Mouse (Mus musculus) liver, embryonic 13.5 days (tissue): ENCODE measurements around the gene Rundc3b. TPM values are rescaled to one million over a fixed set of nuclear protein-coding genes. Genes with fewer than 3 reads are reported as not detected.
A peak's percentile ranks its signal among the peaks of the same experiment; 100 is the strongest.

Experiments used
- ATAC-seq: fragments of 200-750 bp; cut with Nextera tagmentation; 2 replicates; pipeline ENCODE4 v1.8.0; 2017; ENCODE audit warnings: low read depth, mild to moderate bottlenecking, moderate number of reproducible peaks, moderate library complexity
- DNase-seq: peaks from one replicate; pipeline ENCODE4 v3.0.0; 2022
- H3K27ac ChIP-seq: fragments of 300-500 bp; sonication (generic); 2 replicates; pipeline ENCODE4 v1.5.1; 2015; ENCODE audit warnings: moderate library complexity, mild to moderate bottlenecking, inconsistent platforms
- H3K27me3 ChIP-seq: fragments of 300-500 bp; sonication (generic); 2 replicates; pipeline ENCODE4 v1.6.1; 2015; ENCODE audit warnings: mild to moderate bottlenecking, inconsistent platforms
- H3K36me3 ChIP-seq: fragments of 300-500 bp; sonication (generic); 2 replicates; pipeline ENCODE4 v1.6.1; 2015; ENCODE audit warnings: mild to moderate bottlenecking, inconsistent platforms
- H3K4me1 ChIP-seq: fragments of 300-500 bp; sonication (generic); replicated peaks from 2 replicates; pipeline ENCODE4 v1.6.1; 2015; ENCODE audit warnings: inconsistent platforms
- H3K4me2 ChIP-seq: fragments of 300-500 bp; sonication (generic); 2 replicates; pipeline ENCODE4 v1.6.1; 2015; ENCODE audit warnings: inconsistent platforms, mild to moderate bottlenecking, moderate library complexity
- H3K4me3 ChIP-seq: fragments of 300-500 bp; sonication (generic); replicated peaks from 2 replicates; pipeline ENCODE4 v1.5.1; 2015; ENCODE audit warnings: mild to moderate bottlenecking, inconsistent platforms
- H3K9ac ChIP-seq: fragments of 300-500 bp; sonication (generic); 2 replicates; pipeline ENCODE4 v1.6.1; 2015; ENCODE audit warnings: mild to moderate bottlenecking, inconsistent platforms
- H3K9me3 ChIP-seq: fragments of 300-500 bp; sonication (generic); replicated peaks from 2 replicates; pipeline ENCODE4 v1.6.1; 2016; ENCODE audit warnings: inconsistent platforms
- WGBS: fragments of 180-500 bp; shearing (Covaris S2); methylation state at CpG from one replicate; pipeline ENCODE4 v1.1.7; 2015; ENCODE audit not compliant: insufficient replicate concordance; 5-methylcytosine and 5-hydroxymethylcytosine counted together
- polyA plus RNA-seq: library from polyadenylated mRNA; unstranded; fragments of >200 nt; fragmentation: Nextera tagmentation; extraction: Ambion mirVana; gene quantifications from 2 replicates; pipeline ENCODE4 v1.2.1, GENCODE M21; 2015

Gene Rundc3b
- polyA plus RNA-seq, result 0.18 and 0.24 TPM in 2 replicates

DNA sequence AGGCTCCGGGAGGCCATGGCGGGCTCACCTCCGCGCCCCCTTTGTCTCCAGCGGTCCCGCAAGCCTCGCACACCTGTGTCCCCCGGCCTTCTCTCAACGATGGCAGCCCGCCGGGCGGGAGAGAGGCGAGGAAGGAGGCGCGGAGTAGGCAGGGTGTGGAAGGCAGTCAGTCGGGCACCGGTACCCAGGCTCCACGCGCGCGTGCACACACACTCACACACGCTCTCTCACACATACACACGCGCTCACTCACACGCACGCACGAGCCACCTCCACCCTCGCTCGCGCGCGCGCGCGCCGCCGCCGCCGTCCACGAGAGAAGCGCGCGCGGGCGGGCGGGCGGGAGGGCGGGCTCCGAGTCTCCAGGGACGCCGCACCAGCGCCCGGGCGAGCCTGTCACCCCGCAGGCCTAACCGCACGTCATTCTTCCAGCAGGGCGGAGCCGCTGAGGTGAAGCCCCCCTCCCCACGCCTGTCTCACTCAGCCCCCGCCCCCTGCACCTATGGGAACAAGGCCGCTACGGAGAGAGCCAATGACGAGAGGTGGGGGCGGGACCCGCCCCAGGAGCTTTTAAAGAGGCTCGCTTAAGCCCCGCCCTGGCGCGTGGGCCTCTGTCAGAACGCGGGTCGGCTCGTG is at the start of gene Rundc3b:
TSS of gene Rundc3b (minus strand) at position 357 of the 636 bp plus-strand sequence.
- WGBS, result under 1% methylated on average over 48 of the region's 74 CpGs
- peaks cover 21% of the 10 kb centered on the region for H3K27me3 ChIP-seq

DNA sequence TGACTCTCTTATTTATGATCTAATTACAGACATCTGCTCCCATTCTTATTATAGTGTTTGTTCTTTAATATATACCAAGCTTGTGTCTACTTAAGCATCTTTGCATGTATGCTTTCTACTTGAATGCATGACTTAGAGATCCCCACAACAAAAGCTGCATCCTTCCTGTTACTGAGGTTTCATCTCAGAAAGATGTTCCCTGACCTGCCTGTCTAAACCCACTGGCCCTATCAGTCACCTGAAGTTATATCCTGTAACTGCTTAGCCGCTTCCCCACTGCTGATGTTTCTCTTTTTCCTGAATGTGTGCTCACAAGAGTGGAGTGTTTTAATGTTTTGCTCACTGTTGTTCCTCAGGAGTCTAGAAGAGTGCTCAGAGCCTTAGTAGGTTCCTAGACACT is 46.9 kb upstream of the Rundc3b start:
- Histone ChIP-seq H3K36me3 (no peaks in the 10 kb centered on the region), H3K9me3 (no peaks in the 10 kb centered on the region), H3K4me3 (no peak overlapping the region), H3K9ac (no peak overlapping the region), H3K4me2 (no peak overlapping the region), H3K4me1 (no peaks in the 10 kb centered on the region), H3K27me3 (no peaks in the 10 kb centered on the region), H3K27ac (no peak overlapping the region)
- ATAC-seq (no peak), DNase-seq (no peak)
- WGBS, result 48% methylated on average over 1 of the region's 1 CpGs

More for the DNA sequence above, at the start of gene Rundc3b:
- Histone ChIP-seq H3K9ac (peak within 1 kb of the TSS; percentile 43), H3K4me1 (peaks cover 8% of the 10 kb centered on the region), H3K36me3 (no peaks in the 10 kb centered on the region), H3K27ac (no peak within 1 kb of the TSS), H3K4me2 (peak within 1 kb of the TSS; percentile 89), H3K4me3 (peak within 1 kb of the TSS; percentile 64), H3K9me3 (no peaks in the 10 kb centered on the region)
- DNase-seq, result peak; percentile 46
- peak; percentile 93 for ATAC-seq

DNA sequence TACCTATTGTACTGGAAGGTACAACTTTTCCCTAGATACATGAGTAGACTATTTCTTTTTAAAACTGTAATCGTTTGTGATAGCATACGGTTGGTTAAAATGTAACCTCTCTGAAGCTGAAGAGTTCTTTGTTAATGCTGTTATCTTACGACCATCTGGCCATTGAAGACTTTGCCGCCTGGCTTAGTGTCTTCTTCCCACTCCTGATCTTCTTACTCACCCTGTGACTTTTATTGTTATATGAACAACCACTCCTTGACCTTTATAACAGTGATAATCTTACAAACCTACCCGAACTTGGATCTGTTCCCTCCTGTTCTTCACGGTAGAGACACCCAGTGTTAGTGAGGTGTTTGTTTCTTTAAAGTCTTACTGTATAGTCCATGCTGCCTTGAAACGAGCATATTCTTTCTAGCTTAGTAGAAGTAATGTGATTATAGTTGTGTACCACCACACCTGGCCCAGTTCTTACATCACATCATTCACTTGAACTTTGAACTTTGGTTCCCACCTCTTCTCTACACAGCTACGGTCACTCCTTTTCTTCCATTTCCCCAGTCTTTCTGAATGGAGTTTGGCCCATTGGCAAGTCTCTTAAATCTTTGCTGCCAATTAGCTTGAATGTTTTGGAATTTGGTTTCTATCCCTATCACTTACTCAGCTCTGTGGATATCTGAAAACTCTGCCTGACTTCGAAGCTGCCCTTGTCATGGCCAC is 45.2 kb upstream of the Rundc3b start:
- no peaks in the 10 kb centered on the region for H3K4me1 ChIP-seq
- no peaks in the 10 kb centered on the region for H3K9me3 ChIP-seq
- no peaks in the 10 kb centered on the region for H3K27me3 ChIP-seq
- H3K36me3 ChIP-seq, result no peaks in the 10 kb centered on the region
- no peak overlapping the region for H3K4me3 ChIP-seq
- WGBS, result 52% methylated on average over 9 of the region's 9 CpGs
- no peak overlapping the region for H3K9ac ChIP-seq
- no peak overlapping the region for H3K27ac ChIP-seq
- ATAC-seq (no peak), DNase-seq (no peak)
- no peak overlapping the region for H3K4me2 ChIP-seq

DNA sequence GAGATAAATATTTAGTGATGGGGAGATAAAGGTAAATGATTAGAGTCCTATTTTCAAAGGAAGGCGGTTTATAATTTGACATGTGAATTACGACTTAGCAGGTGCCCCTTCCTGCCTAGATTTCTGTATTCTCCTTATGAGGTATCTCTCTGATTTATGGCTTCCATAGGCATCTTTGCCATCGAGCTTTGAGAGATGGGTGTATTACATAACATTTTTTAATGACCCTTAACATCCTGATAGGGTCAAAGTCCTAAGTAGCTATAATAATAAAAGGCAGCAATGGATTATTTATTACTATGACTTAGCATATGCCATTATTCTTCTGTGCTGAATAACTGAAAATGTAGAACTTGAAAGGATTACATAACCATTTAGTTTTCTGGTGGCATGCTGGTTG is 41.9 kb upstream of the Rundc3b start:
- 0 out of 2 replicates have a peak, but pooled peaks cover 5% of the 10 kb centered on the region for H3K27me3 ChIP-seq
- no peaks in the 10 kb centered on the region for H3K9me3 ChIP-seq
- no peak overlapping the region for H3K4me2 ChIP-seq
- WGBS, result 43% methylated on average over 3 of the region's 3 CpGs
- H3K9ac ChIP-seq, result no peak overlapping the region
- H3K27ac ChIP-seq, result no peak overlapping the region
- H3K4me1 ChIP-seq, result no peaks in the 10 kb centered on the region
- ATAC-seq (no peak), DNase-seq (no peak)
- H3K36me3 ChIP-seq, result no peaks in the 10 kb centered on the region
- no peak overlapping the region for H3K4me3 ChIP-seq

DNA sequence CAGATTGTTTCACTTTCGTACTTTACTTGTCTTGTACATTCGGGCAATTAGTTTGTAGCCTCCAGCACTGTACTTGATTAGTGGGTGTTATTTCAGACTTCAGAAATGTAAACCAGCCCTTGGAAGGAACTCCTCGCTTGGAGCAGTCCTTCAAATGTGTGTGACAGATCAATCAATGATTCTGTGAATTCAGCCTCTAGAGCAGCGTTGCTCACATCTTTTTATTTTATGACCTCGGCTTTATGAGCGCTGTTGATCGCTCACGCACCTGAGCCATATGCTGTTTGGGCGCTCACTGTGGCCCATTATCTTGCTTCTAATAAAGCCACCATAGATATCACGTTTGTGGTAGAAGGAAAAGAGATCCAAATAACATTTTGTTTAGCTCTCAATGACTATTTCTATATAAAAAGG is 38.0 kb upstream of the Rundc3b start:
- Histone ChIP-seq H3K27me3 (0 out of 2 replicates have a peak, but pooled peaks cover 5% of the 10 kb centered on the region), H3K9me3 (no peaks in the 10 kb centered on the region), H3K4me1 (no peaks in the 10 kb centered on the region), H3K9ac (no peak overlapping the region), H3K4me3 (peak overlapping the region; percentile 49), H3K36me3 (no peaks in the 10 kb centered on the region), H3K27ac (no peak overlapping the region), H3K4me2 (peak overlapping the region; percentile 59)
- 69% methylated on average over 10 of the region's 10 CpGs for WGBS
- DNase-seq (no peak), ATAC-seq (no peak)

DNA sequence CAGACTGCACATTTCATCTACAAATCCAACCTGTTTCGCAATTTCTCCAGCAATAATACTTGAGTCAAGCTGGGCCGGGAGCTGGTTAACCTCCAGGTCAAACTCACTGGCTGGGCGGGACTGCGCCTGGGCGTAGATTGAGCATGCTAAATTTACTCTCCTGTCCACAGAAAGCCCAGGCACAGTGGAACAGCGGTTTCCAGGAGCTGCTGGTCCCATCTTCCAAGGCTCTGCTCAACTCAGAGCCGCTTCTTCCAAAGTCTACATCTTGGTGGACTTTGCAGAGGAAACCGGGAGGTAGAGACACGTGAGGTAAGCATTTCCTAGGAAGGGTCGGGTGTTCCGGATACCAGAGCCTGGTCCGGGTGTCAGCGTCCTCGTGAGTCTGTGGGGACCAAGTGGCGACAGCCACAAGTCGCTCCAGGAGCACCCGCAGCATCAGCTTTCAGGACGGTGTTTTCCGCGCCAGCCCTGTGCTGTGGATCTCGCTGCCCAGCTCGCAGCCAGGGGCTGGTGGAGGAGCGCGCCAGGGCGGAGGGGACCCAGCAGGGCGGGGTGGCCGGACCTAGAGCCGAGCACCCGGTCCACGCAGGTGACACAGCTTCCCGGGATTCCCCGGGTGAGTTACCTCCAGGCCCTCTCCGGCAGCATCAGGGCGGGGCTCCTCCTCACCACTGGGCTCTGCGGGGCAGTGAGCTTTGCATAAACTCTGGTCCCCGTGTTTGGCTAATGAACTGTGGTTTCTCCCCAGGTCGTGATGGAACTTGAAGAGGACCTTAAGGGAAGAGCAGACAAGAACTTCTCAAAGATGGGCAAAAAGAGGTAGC is 37.4 kb upstream of the Rundc3b start, which contains the start of gene Abcb1a:
TSS of gene Abcb1a (plus strand) at position 167 of the 827 bp plus-strand sequence.
- WGBS, result 10% methylated on average over 37 of the region's 37 CpGs
- no peaks in the 10 kb centered on the region for H3K9me3 ChIP-seq
- ATAC-seq (peak; percentile 67), DNase-seq (no peak)
- H3K4me2 ChIP-seq, result peak within 1 kb of the TSS; percentile 59
- H3K27me3 ChIP-seq, result 0 out of 2 replicates have a peak, but pooled peaks cover 5% of the 10 kb centered on the region
- no peaks in the 10 kb centered on the region for H3K36me3 ChIP-seq
- no peaks in the 10 kb centered on the region for H3K4me1 ChIP-seq
- H3K9ac ChIP-seq, result peak within 1 kb of the TSS; percentile 26
- H3K27ac ChIP-seq, result no peak within 1 kb of the TSS
- peak within 1 kb of the TSS; percentile 49 for H3K4me3 ChIP-seq

DNA sequence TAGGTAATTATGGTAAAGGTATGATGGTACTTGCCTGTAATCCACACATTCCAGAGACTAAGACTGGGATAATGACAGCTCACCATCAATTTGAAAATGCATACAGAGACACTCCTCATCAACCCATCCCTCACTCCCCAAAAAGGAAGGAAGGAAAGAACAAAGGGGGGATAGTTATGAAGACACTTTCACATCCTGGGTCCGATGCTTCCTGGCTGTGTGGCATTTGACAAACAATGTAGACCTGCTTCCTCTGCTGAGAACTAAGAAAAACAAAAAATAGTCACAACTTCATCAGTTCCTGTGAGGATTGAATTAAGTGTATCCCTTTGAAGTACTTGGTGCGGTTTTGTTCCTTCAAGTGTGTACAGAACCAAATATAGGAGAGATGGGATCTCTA is 29.3 kb upstream of the Rundc3b start:
- H3K9me3 ChIP-seq, result no peaks in the 10 kb centered on the region

DNA sequence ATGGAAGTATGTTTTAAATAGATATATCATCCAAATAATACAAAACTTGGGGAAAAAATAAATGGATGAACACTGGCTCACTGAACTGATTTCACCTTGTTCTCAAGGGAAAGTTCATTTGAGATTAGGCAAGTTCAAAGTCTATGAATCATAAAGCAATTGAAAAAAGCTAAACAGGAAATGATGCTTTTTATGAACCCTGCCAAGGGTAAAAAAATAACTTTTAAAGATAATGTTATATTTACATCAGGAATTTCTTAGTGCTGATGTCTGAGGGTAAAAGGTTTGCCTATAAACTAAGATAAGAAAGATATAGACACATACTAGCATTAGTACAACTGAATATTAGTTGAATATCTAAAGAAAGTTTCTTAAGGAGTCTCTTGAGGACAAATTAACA is 26.0 kb upstream of the Rundc3b start:
- H3K36me3 ChIP-seq, result no peaks in the 10 kb centered on the region
- ATAC-seq, result no peak
- H3K4me1 ChIP-seq, result no peaks in the 10 kb centered on the region
- no peak overlapping the region for H3K4me2 ChIP-seq
- no peak overlapping the region for H3K4me3 ChIP-seq
- no peak overlapping the region for H3K27ac ChIP-seq
- no peak overlapping the region for H3K9ac ChIP-seq
- no peaks in the 10 kb centered on the region for H3K27me3 ChIP-seq
- no peak for DNase-seq
- H3K9me3 ChIP-seq, result no peaks in the 10 kb centered on the region

More for the DNA sequence above, 29.3 kb upstream of the Rundc3b start:
- Histone ChIP-seq H3K27me3 (no peaks in the 10 kb centered on the region), H3K4me2 (no peak overlapping the region), H3K36me3 (no peaks in the 10 kb centered on the region), H3K4me1 (no peaks in the 10 kb centered on the region), H3K4me3 (no peak overlapping the region), H3K27ac (no peak overlapping the region), H3K9ac (no peak overlapping the region)
- ATAC-seq, result no peak
- DNase-seq, result no peak
- WGBS, result 55% methylated on average over 2 of the region's 2 CpGs

DNA sequence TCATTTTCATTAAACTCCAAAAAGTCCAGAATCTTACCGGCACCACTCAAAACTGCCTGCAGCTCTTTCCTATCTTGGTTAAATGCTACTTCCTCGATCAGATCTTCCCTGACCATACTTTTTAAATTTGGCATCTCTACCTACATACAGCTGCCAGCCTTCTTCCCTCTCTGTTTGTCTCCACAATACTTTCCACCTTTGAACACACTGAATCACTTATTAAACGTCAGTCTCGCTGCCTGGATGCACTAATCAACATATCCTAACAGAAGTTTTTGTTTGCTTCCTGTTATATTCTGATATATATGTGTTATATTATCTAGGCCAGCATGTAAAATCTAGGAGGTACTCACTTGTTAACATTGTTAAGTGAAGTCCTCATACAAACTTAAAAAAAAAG is 25.5 kb upstream of the Rundc3b start:
- no peaks in the 10 kb centered on the region for H3K4me1 ChIP-seq
- no peak overlapping the region for H3K4me3 ChIP-seq
- 49% methylated on average over 4 of the region's 4 CpGs for WGBS
- no peaks in the 10 kb centered on the region for H3K9me3 ChIP-seq
- H3K27ac ChIP-seq, result no peak overlapping the region
- no peak overlapping the region for H3K9ac ChIP-seq
- H3K27me3 ChIP-seq, result no peaks in the 10 kb centered on the region
- H3K36me3 ChIP-seq, result no peaks in the 10 kb centered on the region
- no peak for ATAC-seq
- no peak overlapping the region for H3K4me2 ChIP-seq
- no peak for DNase-seq

DNA sequence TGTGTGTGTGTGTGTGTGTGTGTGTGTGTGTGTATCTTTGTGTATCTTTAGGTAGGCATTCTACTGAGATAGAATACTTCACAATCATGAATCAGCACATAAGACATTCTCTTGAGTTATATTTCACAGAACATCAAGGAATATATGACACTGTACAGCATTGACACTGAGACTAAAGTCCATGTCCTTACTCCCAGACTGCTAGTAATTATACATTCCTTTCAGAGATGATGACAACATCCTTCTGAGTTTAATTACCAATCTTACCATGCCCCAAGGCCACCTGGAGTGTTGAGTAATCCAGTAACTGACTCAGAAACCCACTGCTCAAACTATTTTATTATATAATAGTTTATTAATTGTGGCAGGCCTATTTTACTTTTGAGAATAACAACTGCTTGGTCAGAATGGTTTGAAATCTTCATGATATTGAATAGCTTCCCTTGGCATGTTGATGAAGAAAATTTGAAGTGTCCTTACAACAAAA is 11.8 kb upstream of the Rundc3b start:
- no peak overlapping the region for H3K4me2 ChIP-seq
- H3K9me3 ChIP-seq, result no peaks in the 10 kb centered on the region
- no peaks in the 10 kb centered on the region for H3K4me1 ChIP-seq
- no peak for DNase-seq
- no peak overlapping the region for H3K4me3 ChIP-seq
- no peak overlapping the region for H3K9ac ChIP-seq
- no peak overlapping the region for H3K27ac ChIP-seq
- H3K36me3 ChIP-seq, result no peaks in the 10 kb centered on the region
- ATAC-seq, result no peak
- H3K27me3 ChIP-seq, result no peaks in the 10 kb centered on the region

DNA sequence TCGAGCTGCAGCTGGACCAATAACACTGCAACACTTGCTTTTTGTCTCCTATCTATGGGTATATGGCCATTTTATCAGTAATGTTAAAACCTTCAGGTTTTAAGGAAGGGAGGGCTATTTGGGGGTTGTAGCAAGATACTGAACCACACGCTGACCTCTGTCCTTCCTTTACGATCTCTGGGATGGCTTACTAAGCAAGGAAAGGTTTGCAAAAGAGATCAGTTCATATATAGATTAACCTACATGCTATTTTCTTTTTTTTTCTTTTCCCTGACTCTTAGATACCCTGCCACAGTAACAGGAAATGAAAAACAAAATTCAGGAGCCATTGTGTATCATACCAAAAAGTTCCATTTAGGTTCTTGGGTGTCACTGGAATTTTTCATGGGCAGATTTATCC is 10.1 kb upstream of the Rundc3b start:
- no peak overlapping the region for H3K4me2 ChIP-seq
- no peaks in the 10 kb centered on the region for H3K36me3 ChIP-seq
- no peaks in the 10 kb centered on the region for H3K27me3 ChIP-seq
- ATAC-seq (no peak), DNase-seq (no peak)
- H3K9ac ChIP-seq, result no peak overlapping the region
- no peaks in the 10 kb centered on the region for H3K9me3 ChIP-seq
- no peak overlapping the region for H3K27ac ChIP-seq
- no peaks in the 10 kb centered on the region for H3K4me1 ChIP-seq
- 57% methylated on average over 3 of the region's 3 CpGs for WGBS
- no peak overlapping the region for H3K4me3 ChIP-seq
